Mouse (Mus musculus) right cerebral cortex, adult 2 months (tissue): ENCODE measurements around the gene Ndufa10.
"Not testable (repeated sequence)": the region's sequence is repeated elsewhere in the genome, so short reads cannot be mapped to it uniquely, and the experiment has no call there.

Experiments
- DNase-seq, 2 experiments: peaks; one replicate each; pipeline ENCODE4 v3.0.0; 2021 to 2022; ENCODE audit warnings: low spot score in 2 of 2

Gene Ndufa10

GRCm38 (mm10) chr1:92473165-92474041 lies at the start of gene Ndufa10:
Gene Ndufa10 (minus strand): TSS chr1:92473860.
- peak; percentile 91 to 94 for DNase-seq

- DNase-seq = peak; percentile 31 to 56
Measured at GRCm38 (mm10) chr1:92521376-92521775, 47.7 kb upstream of the Ndufa10 start.

- DNase-seq = peak; percentile 63
Measured at GRCm38 (mm10) chr1:92519046-92519445, 45.4 kb upstream of the Ndufa10 start.

DNA sequence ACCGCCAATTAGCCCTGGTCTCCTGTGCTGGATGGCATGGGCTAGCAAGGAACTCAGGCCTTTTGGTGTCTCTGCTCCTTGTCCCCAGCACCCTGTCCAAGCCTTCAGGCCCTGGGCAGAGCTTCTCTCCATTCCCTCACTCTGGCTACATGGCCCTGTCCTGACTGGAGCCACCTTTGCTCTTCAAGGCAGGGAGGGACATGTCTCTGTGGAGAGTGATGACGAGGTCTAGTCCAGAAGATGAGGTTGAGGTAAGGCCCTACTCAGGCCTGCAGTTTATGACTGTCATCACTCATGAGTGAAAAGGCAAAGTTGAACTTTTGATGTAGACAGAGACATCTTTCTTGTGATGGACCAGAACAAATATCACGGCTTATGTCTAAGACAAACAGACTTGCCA lies 44.9 kb upstream of the Ndufa10 start, which contains the start of gene Olfr1414:
Olfr1414 (minus strand) TSS at position 101 of the 400 bp plus-strand sequence.
- DNase-seq = no peak

DNA sequence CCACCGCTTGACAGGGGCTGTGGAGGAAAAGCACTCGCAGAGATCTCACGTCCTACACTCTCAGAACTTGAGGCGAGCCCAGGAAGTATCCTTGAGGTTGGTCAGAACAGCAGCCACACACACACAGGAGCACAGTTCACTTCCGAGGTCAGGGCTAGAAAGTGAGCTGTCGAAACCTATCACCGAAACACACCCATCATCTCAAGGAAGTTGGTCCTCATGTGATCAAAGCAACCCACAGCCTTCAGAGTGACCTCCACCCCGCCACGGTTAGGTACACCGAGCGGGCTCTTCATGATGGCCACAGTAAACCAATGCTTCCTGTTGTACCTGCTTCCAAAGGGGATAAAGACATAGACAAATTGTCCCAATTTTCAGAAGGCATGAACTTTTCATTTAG lies 41.7 kb upstream of the Ndufa10 start:
- DNase-seq = no peak

DNA sequence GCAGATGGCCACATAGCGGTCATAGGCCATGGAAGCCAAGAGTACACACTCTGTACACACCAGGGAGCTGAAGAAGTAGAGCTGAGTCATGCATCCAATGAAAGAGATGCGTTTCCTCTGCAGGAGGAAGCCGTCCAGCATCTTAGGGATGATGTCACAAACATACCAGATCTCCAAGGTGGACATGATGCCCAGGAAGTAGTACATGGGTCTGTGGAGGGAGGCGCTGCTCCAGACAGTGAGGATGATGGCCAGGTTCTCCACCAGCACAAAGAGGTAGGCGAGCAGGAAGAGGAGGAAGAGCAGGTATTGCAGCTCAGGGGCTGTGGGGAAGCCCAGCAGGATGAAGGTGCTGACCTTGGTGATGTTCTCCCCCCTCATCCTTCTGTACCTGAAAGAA lies 38.0 kb upstream of the Ndufa10 start:
- DNase-seq = not testable (repeated sequence)

DNA sequence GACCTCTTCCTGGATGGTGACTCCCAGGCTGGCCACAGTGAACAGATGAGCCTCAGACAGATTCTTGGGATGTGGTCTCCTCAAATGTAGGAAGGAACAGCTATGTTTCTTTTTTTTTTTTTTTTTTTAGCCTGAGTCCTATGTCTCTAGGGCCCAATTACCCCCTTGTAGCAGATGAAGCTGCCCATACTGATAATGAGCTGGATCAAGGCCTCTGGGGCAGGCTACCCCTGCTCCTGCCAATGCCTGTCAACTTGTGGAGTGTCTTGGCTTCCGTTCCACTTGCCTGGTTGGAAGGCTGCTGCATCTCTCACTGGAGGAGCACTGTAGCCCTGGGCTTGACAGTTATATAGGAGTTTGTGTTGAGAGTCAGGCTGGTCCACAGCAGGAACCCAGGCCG lies 22.3 kb upstream of the Ndufa10 start, which contains the start of gene Olfr1415:
Olfr1415 (minus strand) TSS at position 101 of the 400 bp plus-strand sequence.
- no peak for DNase-seq

DNA sequence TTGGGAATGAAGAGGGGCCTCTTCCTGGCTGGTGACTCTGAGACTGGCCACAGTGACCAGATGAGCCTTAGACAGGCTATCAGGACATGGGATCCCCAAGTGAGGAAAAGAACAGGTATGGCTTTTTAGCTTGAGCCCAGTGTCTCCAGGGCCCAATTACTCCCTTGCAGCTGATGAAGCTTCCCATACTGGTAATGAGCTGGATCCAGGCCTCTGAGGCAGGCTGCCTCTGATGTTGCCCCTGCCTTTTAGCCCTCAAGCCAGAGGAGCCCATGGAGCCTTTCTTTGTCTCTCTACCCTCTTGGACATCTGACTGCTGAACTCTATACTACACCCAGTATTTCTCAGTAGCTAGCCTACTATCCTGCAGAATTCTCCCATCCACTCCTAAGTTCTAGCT lies 11.4 kb upstream of the Ndufa10 start, which contains the start of gene Olfr1416:
Olfr1416 (minus strand) TSS at position 101 of the 400 bp plus-strand sequence.
- no peak for DNase-seq

- no peak for DNase-seq
Measured at GRCm38 (mm10) chr1:92474066-92474578, 462 bp upstream of the Ndufa10 start.

GRCm38 (mm10) chr1:92468891-92469290 lies 4.8 kb downstream of the Ndufa10 start:
- DNase-seq = no peak

GRCm38 (mm10) chr1:92458416-92458815 lies 15.2 kb downstream of the Ndufa10 start:
- DNase-seq = no peak

- no peak for DNase-seq
Measured at GRCm38 (mm10) chr1:92457758-92458157, 15.9 kb downstream of the Ndufa10 start.

DNA sequence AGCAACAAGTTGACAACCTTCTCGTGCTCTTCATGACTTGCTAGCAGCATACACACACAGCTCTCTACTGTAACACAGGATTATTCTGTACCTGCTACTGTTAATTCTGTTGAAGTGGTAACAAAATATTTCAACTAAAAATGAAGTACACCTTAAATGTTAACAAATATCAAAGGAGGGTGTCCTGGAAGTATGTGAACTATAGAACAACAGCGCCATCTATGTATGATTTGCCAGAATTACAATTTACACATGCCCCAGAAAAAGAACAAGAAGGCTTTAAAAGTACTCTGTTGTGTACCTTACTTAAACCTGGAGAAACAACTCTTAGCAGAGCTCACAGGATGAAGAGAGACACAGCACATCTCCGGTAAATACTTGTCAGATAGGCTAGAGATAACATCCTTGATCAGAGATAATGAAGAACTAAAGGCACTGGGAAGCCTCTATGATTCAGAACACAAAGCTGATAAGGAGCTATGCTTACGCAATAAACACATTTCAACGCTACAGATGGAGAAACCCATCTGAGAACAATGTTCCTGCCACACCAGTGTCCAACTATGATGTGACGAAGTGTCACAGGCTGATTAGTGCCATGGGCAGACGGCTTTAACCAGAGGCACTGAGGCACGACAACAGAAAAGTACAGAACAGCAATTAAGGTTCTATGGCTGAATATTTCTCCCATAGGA lies 19.8 kb downstream of the Ndufa10 start:
- no peak for DNase-seq

GRCm38 (mm10) chr1:92448293-92448692 lies 25.4 kb downstream of the Ndufa10 start:
- no peak for DNase-seq

GRCm38 (mm10) chr1:92441453-92442063 lies 32.1 kb downstream of the Ndufa10 start:
- DNase-seq = no peak

- no peak for DNase-seq
Measured at GRCm38 (mm10) chr1:92440066-92440750, 33.5 kb downstream of the Ndufa10 start.

GRCm38 (mm10) chr1:92437678-92438271 lies 35.9 kb downstream of the Ndufa10 start:
- DNase-seq = peak; percentile 39 to 60

DNA sequence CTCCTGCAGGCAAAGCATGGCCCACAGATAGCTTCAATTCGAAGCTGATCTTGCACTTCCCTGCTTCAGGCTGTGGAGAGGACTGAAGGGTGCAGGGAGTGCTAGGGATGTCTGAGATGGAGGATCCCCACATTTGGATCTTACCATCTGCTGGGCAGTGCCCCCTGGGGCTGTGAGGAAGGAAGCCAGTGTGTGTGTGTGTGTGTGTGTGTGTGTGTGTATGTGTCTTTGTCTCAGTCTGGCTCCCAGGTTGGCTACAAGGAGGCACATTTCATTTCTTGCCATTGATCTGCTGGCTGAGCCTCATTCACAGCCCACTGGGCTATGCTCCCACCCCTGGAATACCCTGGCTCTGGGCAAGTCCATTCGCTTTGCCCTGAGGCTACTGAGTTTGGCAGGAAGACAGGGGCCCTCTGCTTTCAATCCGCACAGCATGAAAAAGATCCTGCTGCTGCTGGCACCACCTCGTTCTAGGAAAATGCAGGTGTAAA lies 36.8 kb downstream of the Ndufa10 start:
- peak in 1 of 2 experiments; percentile 27 for DNase-seq

DNA sequence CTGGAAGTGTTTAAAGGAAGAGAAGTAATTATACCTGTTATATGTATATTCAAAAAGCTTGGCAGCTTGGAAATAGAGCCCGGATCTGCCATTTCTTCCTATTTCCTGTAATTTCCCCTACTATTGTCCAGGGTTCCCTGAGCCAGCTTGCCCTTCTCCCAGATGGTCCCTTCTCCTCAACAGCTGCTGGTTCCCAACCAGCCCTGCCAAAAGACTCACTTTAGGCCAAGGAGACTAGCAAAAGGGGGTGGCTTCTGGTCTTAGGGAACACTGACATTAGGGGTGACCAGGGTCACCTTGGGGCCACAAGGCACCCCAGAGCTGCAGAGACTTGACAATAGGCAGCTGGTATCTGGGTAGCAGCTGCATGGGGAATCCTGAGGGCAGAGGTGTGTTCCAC lies 38.7 kb downstream of the Ndufa10 start:
- no peak for DNase-seq

DNA sequence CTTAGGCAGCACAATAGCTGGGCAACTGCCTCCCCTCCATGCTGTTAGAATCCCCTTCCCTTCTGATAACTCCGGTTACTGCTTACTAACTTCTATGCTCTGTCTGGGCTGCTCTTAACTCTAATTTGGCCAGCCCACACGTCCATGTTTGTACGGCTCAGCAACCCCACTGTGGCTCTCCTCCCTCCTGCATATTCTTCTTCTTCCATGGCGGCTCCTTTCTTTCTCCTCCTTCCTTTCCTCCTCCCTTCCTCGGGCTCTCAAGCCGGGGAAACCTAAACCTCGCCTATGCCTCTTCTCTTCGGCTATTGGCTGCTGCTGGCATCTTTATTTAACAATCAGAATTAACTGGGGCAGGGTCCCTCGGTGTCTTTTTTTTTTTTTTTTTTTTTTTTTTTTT lies 40.9 kb downstream of the Ndufa10 start:
- DNase-seq = no peak

- DNase-seq = no peak
Measured at GRCm38 (mm10) chr1:92432098-92432497, 41.6 kb downstream of the Ndufa10 start.
